Mouse (Mus musculus) induced T-regulatory cell, adult 2 months (primary cell): Measurements from ENCODE around the gene Arfgef3.
A peak's percentile ranks its signal among the peaks of the same experiment; 100 is the strongest.
"Not testable (repeated sequence)": the region's sequence is repeated elsewhere in the genome, so short reads cannot be mapped to it uniquely, and the experiment has no call there.

ENCODE experiments used
- DNase-seq: peaks from one replicate; pipeline ENCODE4 v3.0.0-alpha.2; 2012; ENCODE audit warnings: low read depth

Gene Arfgef3

DNA sequence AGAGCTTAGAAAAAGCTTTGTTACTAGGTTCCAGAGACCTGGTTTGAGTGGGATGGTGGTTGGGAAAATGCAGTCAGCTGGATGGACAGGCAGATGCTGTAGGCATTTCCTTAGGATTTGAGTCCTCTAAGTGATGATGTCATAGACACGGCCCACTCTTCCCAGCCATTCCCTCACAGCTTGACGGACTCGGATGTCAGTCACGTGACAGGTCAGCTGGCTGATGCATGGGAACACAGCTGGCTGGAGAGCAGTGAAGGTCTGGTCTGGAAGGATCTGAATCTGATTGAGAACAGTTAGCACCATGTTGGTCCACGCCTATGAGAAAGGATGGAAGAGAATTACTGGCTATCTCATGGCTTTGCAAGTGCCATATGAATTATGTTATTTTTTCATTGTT lies 154.3 kb downstream of the Arfgef3 start:
- DNase-seq: no peak

DNA sequence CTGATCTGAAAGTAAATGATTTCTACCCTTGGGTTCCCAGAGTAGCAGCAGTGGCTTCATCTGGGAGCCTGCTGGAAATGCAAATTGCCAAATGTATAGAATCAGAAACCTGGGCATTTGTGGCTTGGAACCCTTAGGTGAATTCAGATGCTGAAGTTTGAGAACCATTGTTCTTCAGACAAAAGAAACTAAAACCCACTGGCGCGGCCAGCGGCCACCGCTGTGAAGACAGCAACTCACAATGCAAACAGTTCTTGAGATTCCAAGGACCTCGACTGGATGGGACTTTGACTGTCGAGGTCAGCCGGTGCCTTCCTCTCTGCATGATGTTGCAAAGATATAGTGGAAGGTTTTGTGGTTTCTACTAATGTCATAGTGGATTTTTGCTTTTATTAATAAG lies 159.6 kb downstream of the Arfgef3 start:
- no peak for DNase-seq

DNA sequence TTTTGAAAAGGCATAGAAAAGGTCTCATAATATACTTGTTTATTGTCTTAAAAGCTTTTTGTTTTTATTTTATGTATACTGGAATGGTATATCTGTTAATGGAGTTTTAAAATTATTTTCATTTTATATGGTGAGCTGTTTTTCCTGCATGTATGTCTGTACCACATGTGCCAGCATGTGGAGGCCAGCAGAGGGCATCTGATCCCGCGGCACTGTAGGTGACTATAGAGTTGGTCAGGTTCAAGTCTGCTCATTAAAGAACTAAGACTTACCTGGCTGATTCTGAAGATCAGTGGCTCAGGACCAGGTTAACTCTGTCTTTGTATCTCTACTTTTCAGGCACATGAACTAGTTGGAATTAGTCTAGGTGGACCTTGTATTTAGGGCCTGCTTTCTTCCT lies 171.2 kb downstream of the Arfgef3 start:
- DNase-seq: peak; percentile 8

DNA sequence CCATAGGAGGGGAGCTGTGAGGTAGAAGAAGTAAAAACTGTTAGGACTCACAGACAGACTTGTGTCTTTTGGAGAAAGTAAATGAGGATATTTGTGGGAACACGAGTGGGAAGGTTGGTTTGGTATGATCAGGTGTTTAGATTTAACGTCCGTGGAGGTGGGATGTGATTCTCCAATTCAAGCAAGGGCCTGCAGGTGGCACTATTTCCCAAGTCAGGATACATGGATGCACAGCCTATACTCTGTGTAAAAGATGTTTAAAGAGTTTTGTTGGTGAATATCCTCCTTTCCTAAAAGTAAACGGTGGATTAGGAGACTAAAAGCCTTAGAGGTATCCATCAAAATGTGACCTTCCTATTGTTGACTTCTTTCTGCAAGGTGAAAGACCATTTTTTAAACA lies 180.8 kb downstream of the Arfgef3 start:
- DNase-seq: peak; percentile 44

DNA sequence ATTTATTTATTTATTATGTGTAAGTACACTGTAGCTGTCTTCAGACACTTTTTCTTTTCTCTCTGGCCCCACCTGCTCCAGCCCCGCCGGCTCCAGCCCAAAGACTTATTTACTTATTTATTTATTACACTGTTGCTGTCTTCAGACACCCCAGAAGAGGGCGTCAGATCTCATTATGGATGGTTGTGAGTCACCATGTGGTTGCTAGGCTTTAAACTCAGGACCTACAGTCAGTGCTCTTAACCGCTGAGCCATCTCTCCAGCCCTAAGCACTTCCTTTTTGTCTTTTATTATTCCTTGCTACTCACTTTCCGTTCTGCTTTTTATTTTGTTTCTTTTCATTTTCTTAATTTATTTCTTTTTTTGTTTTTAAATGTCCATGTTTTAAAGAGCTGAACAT lies 182.3 kb downstream of the Arfgef3 start:
- DNase-seq: no peak

DNA sequence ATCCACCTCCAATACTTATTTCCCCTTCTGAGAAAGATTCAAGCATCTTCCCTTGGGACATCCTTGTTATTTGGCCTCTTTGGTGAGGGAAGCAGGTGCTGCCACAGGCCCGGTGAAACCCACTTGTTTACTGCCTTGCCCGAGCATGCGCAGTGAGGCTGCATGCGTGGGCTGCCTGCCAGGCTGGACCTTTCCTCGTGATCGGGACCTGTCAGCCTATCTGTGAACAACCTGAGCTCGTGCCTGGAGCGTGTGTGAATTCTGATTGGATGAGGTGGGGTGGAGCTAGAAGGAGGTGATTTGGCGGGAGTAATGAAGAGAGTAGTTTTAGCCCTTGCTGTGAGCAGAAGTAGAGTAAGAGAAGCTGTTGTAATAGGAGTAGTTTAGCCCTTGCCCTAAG lies 184.7 kb downstream of the Arfgef3 start:
- not testable (repeated sequence) for DNase-seq

DNA sequence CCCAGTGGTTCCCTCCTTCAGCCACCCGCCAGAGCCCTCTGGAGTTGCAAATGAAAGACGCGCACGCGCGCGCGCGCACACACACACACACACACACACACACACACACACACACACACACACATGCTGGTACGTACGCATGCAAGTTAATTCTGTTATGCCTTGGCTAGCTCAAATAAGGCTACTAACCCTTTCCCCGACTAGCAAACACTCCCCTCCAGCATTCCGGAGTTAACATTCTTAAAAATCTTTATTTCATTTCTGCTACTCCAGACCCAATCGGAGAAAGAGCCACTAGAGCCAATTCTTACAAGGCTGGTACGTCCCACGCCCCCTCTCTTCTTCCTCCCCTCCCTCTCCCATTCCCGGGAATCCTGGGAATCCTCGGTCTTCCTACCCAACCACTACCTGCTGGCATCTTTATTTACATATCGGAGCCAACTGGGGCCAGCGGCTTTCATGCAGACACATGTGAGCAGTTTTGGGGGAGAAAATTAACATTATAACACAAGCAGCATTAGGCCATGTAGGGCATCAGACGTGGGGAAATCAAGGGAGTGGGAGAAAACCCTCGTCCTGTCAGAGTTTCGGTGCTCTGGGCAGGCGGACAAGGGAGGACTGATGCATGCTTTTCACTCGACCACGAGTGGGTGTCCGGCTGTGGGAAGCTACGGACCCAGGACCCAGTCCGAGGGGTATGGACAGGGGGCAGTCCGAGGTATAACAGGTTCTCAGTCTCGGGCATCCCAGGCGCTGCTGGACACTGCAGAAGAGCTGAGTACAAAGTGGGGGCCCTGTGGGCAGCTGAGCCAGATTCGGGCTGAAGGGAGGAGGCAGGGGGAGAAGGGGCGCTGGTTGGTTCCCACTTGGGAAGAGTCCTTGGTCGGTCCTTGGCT lies 194.2 kb downstream of the Arfgef3 start:
- DNase-seq: no peak

DNA sequence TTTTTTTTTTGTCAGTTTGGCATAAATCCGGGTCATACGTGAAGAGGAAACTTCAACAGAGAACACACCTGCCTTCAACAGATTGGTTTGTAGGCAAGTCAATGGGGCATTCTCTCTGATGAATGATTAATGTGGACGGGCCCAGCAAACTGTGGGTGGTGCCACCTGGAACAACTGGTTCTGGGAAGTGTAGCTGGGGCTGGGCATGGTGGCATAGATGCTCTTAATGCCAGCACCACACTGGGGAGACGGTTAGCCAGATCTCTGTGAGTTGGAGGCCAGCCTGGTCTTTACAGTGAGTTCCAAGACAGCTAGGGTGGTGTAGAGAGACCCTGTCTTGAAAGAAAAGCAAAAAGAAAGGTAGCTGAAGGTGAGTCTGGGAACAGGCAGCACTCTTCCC lies 196.4 kb downstream of the Arfgef3 start:
- no peak for DNase-seq

DNA sequence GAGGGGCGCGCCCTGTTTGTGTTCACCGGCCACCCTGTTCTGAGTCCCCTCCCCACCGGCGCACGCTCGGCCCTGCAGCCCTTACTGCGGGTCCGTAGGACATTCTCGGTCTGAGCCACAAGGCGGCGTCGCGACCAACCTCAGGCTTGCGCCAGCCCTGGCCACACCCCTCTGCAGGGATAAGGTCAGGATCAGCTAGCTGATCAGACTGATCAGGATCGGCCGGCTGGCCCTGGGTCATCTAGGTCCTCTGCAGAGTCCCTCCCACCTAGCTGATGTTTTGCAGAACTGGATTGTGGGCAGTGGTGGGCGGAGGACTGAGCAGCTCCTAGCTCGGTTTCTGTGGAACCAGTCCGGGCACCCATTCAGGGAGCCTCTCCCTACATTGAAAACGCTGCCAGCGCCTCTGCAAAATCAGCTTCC lies 197.9 kb downstream of the Arfgef3 start, which contains the start of gene Hebp2:
Gene Hebp2, minus strand, starts transcription at position 264 of the 423 bp plus-strand sequence.
- peak; percentile 7 for DNase-seq

DNA sequence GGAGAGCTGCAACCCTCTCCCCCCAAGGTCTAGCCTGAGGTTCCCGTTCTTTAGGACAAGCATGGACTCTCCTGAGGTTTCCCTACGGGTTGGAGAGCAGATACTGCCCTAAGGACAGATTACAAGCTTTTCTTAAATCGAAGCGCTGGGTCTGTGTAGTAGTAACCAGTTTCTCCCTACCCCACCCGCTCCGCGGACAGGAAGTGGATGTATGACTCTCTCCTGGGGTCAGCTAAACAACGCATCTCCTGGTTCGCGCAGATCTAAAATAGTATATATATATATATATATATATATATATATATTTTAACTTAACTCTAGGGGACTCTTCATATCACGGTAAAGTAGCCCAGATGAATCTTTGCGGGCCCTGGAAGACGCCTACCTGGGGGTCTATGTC lies 198.4 kb downstream of the Arfgef3 start:
- DNase-seq: no peak

DNA sequence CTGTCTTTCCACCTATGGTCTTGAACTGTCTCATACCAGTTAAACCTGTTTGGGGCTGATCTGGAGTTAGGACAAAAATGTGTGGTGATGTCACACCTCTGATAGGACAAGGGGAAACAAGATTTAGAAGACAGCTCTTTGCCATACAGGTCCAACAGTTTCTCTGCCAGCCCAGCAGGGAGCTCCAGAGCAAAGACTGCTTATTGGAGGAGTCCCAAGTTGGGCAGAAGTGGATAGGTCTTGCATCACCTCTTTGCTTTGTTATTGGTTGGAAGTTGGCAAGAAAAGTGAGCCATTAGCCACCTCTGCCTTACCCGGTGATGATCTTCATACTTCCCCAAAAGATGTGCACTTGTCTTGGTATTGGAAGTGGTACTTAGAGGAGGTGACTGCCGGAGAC lies 206.9 kb downstream of the Arfgef3 start:
- DNase-seq: no peak

DNA sequence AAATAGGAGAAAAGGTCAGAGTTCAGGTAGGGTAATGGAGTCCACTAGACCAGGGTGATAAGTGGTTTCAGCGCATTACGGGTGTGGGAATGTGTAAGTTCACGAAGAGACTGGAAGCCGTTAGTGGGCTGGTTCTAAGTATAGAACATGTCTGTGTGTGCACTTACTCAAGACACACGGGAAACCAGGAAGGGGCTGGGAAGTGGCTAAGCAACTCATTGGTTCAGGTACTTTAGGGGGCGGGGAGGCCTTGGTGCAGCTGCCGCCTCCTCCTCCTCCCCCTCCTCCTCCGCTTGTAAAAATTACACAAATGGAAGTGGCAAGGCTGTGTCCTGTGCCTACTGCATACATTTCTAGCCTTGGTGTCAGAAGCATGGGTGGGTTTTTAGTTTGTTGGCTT lies 211.5 kb downstream of the Arfgef3 start:
- no peak for DNase-seq
